Mouse (Mus musculus) neural tube, embryonic 15.5 days (tissue): Measurements from ENCODE around the gene Runx2. TPM values are rescaled to one million over a fixed set of nuclear protein-coding genes. Genes with fewer than 3 reads are reported as not detected.

ENCODE experiments used
- ATAC-seq: fragments of 200-750 bp; cut with Nextera tagmentation; 2 replicates; pipeline ENCODE4 v1.8.0; 2017; ENCODE audit warnings: mild to moderate bottlenecking, moderate TSS enrichment, moderate library complexity; ENCODE audit not compliant: low FRiP score
- H3K27ac ChIP-seq: fragments of 300-500 bp; sonication (generic); replicated peaks from 2 replicates; pipeline ENCODE4 v1.5.1; 2015; ENCODE audit warnings: mild to moderate bottlenecking, inconsistent platforms
- H3K27me3 ChIP-seq: fragments of 300-500 bp; sonication (generic); replicated peaks from 2 replicates; pipeline ENCODE4 v1.6.1; 2015; ENCODE audit warnings: inconsistent platforms
- H3K36me3 ChIP-seq: fragments of 300-500 bp; sonication (generic); 2 replicates; pipeline ENCODE4 v1.6.1; 2015; ENCODE audit warnings: inconsistent platforms
- H3K4me1 ChIP-seq: fragments of 300-500 bp; sonication (generic); 2 replicates; pipeline ENCODE4 v1.6.1; 2015; ENCODE audit warnings: inconsistent platforms
- H3K4me2 ChIP-seq: fragments of 300-500 bp; sonication (generic); 2 replicates; pipeline ENCODE4 v1.6.1; 2015; ENCODE audit warnings: inconsistent platforms, mild to moderate bottlenecking, moderate library complexity
- H3K4me3 ChIP-seq: fragments of 300-500 bp; sonication (generic); replicated peaks from 2 replicates; pipeline ENCODE4 v1.5.1; 2015; ENCODE audit warnings: mild to moderate bottlenecking, inconsistent platforms
- H3K9ac ChIP-seq: fragments of 300-500 bp; sonication (generic); replicated peaks from 2 replicates; pipeline ENCODE4 v1.6.1; 2015; ENCODE audit warnings: mild to moderate bottlenecking, inconsistent platforms
- H3K9me3 ChIP-seq: fragments of 300-500 bp; sonication (generic); replicated peaks from 2 replicates; pipeline ENCODE4 v1.6.1; 2016; ENCODE audit warnings: inconsistent platforms
- WGBS: fragments of 180-500 bp; shearing (Covaris S2); methylation state at CpG from one replicate; pipeline ENCODE4 v1.1.7; 2015; ENCODE audit warnings: mixed read lengths; 5-methylcytosine and 5-hydroxymethylcytosine counted together
- polyA plus RNA-seq: library from polyadenylated mRNA; unstranded; fragments of >200 nt; fragmentation: Nextera tagmentation; extraction: Ambion mirVana; gene quantifications from 2 replicates; pipeline ENCODE4 v1.2.1, GENCODE M21; 2015

Runx2 gene
- polyA plus RNA-seq, 1 experiment from 2014 or later, result 0.68 TPM

DNA sequence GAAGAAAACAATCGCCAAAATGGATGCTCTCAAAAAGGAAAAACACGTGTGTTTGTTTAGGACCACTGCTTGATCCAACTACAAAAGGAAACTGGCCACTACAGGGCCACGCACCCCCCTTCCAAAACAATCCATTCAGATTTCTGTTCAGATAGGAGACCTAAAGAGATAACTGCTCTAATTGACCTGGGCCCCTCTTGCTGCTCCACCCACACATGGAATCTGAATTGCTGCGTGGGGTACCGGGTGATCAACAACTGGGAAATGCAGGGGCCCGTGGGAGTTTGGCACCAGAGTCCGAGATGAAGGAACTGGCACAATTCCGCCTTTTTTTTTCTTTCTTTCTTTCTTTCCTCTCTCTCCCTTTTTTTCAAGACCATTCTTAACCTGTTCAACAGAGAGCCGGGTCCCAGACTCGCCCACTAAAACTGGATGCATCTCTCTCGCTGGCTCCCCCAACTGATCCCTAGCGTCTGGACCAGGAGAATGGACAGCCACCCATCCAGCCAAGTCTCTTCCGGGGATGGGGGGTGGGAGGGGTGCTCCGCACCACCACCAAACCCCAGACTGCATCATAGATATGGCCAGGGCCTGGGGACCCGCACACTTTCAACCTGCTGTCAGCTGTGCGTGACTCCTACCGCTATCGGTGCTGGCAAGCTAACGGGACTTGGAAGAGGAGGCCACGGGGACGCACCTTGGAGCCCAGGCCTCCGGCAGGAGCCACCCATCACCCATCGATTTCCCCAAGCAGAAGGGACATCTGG, 80.9 kb downstream of the Runx2 start:
- Histone ChIP-seq H3K27ac (no peak overlapping the region), H3K4me3 (peak overlapping the region; percentile 76), H3K36me3 (no peaks in the 10 kb centered on the region), H3K9me3 (no peaks in the 10 kb centered on the region), H3K4me2 (peak overlapping the region; percentile 96), H3K9ac (peak overlapping the region; percentile 69; the same call in 1 of the 2 replicates), H3K4me1 (peaks cover 43% of the 10 kb centered on the region), H3K27me3 (peaks cover 56% of the 10 kb centered on the region)
- 4% methylated on average over 23 of the region's 23 CpGs for WGBS
- no peak for ATAC-seq

DNA sequence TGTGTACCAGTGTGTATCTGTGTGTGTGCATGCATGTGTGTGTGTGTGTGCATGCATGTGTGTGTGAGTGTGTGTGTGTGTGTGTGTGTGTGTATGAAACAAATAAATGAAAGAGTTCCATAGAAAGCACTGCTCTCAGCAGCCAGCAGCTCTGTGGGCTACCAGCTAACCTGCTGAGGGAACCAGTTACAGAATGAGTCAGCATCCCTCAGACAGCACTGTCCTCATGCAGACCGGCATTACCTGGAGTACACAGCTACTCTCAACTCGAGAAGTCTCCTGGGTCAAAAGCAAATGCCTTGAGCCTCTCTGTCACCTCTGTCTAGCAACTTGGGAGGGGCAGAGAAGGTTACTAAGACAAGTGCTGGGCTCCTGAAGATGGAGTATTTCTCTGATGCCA, 86.1 kb downstream of the Runx2 start:
- Histone ChIP-seq H3K27ac (no peak overlapping the region), H3K9me3 (no peaks in the 10 kb centered on the region), H3K36me3 (no peaks in the 10 kb centered on the region), H3K27me3 (peaks cover 31% of the 10 kb centered on the region), H3K9ac (no peak overlapping the region), H3K4me1 (no peaks in the 10 kb centered on the region), H3K4me3 (no peak overlapping the region), H3K4me2 (no peak overlapping the region)
- WGBS, result 35% methylated on average over 2 of the region's 2 CpGs
- ATAC-seq, result no peak

- ATAC-seq, result no peak
- H3K9ac ChIP-seq, result no peak overlapping the region
- no peaks in the 10 kb centered on the region for H3K36me3 ChIP-seq
- H3K9me3 ChIP-seq, result no peaks in the 10 kb centered on the region
- H3K4me1 ChIP-seq, result no peaks in the 10 kb centered on the region
- peaks cover 28% of the 10 kb centered on the region for H3K27me3 ChIP-seq
- no peak overlapping the region for H3K4me2 ChIP-seq
- H3K4me3 ChIP-seq, result no peak overlapping the region
- H3K27ac ChIP-seq, result no peak overlapping the region
Measured at GRCm38 (mm10) chr17:44727675-44728074, 86.9 kb downstream of the Runx2 start.

- H3K4me1 ChIP-seq, result no peaks in the 10 kb centered on the region
- H3K4me2 ChIP-seq, result no peak overlapping the region
- WGBS, result 91% methylated on average over 16 of the region's 16 CpGs
- peaks cover 16% of the 10 kb centered on the region for H3K27me3 ChIP-seq
- no peaks in the 10 kb centered on the region for H3K9me3 ChIP-seq
- no peak overlapping the region for H3K27ac ChIP-seq
- H3K36me3 ChIP-seq, result no peaks in the 10 kb centered on the region
- no peak overlapping the region for H3K4me3 ChIP-seq
- no peak for ATAC-seq
- no peak overlapping the region for H3K9ac ChIP-seq
Measured at GRCm38 (mm10) chr17:44724805-44725480, 89.7 kb downstream of the Runx2 start.

- Histone ChIP-seq H3K9me3 (no peaks in the 10 kb centered on the region), H3K4me2 (no peak overlapping the region), H3K36me3 (no peaks in the 10 kb centered on the region), H3K4me3 (no peak overlapping the region), H3K27me3 (peaks cover 13% of the 10 kb centered on the region), H3K4me1 (no peaks in the 10 kb centered on the region), H3K27ac (no peak overlapping the region), H3K9ac (no peak overlapping the region)
- 91% methylated on average over 11 of the region's 11 CpGs for WGBS
- ATAC-seq, result no peak
Measured at GRCm38 (mm10) chr17:44724255-44724654, 90.3 kb downstream of the Runx2 start.

GRCm38 (mm10) chr17:44722103-44722792, 92.3 kb downstream of the Runx2 start:
- Histone ChIP-seq H3K27me3 (0 out of 2 replicates have a peak, but pooled peaks cover 2% of the 10 kb centered on the region), H3K9me3 (no peaks in the 10 kb centered on the region), H3K4me2 (no peak overlapping the region), H3K9ac (no peak overlapping the region), H3K4me3 (no peak overlapping the region), H3K27ac (no peak overlapping the region), H3K4me1 (peaks cover 7% of the 10 kb centered on the region), H3K36me3 (no peaks in the 10 kb centered on the region)
- WGBS, result 73% methylated on average over 8 of the region's 8 CpGs
- ATAC-seq, result no peak

DNA sequence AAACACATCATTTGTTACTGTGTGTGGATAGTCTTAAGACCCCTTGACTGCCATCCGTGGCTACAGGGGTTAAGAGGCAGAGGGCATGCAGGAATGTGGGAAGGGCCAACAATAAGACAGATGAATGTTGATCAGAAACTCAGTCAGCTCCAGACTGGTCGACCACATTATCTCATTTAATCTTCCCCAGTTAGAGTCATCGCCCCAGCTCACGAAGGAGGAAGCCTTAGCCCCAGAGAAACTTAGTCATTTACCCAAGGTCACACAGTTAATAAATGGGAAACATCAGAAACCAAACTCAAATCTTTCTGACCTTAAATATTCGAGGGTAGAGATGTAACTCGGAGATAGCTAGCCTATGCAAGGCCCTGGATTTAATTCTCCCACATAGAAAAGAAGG, 96.0 kb downstream of the Runx2 start:
- H3K9me3 ChIP-seq, result no peaks in the 10 kb centered on the region
- no peaks in the 10 kb centered on the region for H3K27me3 ChIP-seq
- WGBS, result 78% methylated on average over 6 of the region's 6 CpGs
- H3K27ac ChIP-seq, result no peak overlapping the region
- no peak overlapping the region for H3K9ac ChIP-seq
- H3K4me3 ChIP-seq, result no peak overlapping the region
- H3K36me3 ChIP-seq, result no peaks in the 10 kb centered on the region
- ATAC-seq, result no peak
- no peak overlapping the region for H3K4me2 ChIP-seq
- H3K4me1 ChIP-seq, result peaks cover 7% of the 10 kb centered on the region

- Histone ChIP-seq H3K27ac (no peak overlapping the region), H3K27me3 (no peaks in the 10 kb centered on the region), H3K4me3 (no peak overlapping the region), H3K9ac (no peak overlapping the region), H3K36me3 (no peaks in the 10 kb centered on the region), H3K9me3 (no peaks in the 10 kb centered on the region), H3K4me2 (no peak overlapping the region), H3K4me1 (peaks cover 7% of the 10 kb centered on the region)
- 34% methylated on average over 6 of the region's 6 CpGs for WGBS
- ATAC-seq, result no peak; the same call in 1 of the 2 replicates
Measured at GRCm38 (mm10) chr17:44718036-44718435, 96.6 kb downstream of the Runx2 start.

GRCm38 (mm10) chr17:44714116-44714515, 100.5 kb downstream of the Runx2 start:
- Histone ChIP-seq H3K36me3 (no peaks in the 10 kb centered on the region), H3K9me3 (no peaks in the 10 kb centered on the region), H3K27me3 (no peaks in the 10 kb centered on the region), H3K4me3 (no peak overlapping the region), H3K27ac (no peak overlapping the region), H3K9ac (no peak overlapping the region), H3K4me1 (peaks cover 12% of the 10 kb centered on the region), H3K4me2 (no peak overlapping the region)
- ATAC-seq, result no peak
- WGBS, result 90% methylated on average over 4 of the region's 4 CpGs

DNA sequence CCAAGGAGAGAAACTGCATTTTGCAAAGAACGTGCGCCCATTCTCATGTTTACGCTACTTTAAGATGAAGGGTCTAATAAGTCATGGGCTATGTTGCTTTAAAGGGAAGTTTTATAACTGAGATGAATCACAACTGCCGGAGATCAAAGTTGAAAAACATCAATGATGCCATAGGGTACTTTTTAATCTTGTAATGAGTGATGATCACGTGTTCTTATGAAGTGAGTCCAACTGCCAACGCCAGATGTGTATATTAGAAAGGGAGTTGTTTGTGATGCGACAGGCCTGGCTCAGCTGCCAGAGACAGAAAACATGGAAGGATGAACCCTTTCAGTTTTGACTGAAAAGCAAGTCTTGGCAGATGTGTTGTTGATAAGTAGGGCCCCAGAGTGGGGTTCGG, 101.2 kb downstream of the Runx2 start:
- 89% methylated on average over 8 of the region's 8 CpGs for WGBS
- H3K9ac ChIP-seq, result no peak overlapping the region
- no peak for ATAC-seq
- no peak overlapping the region for H3K4me3 ChIP-seq
- no peaks in the 10 kb centered on the region for H3K36me3 ChIP-seq
- no peaks in the 10 kb centered on the region for H3K27me3 ChIP-seq
- peaks cover 12% of the 10 kb centered on the region for H3K4me1 ChIP-seq
- no peak overlapping the region for H3K27ac ChIP-seq
- no peaks in the 10 kb centered on the region for H3K9me3 ChIP-seq
- H3K4me2 ChIP-seq, result no peak overlapping the region

GRCm38 (mm10) chr17:44709516-44710252, 104.9 kb downstream of the Runx2 start:
- no peak overlapping the region for H3K4me3 ChIP-seq
- ATAC-seq, result 0 out of 2 replicates have a peak, but pooled peaks have one; percentile 35

More at GRCm38 (mm10) chr17:44709516-44710252, 104.9 kb downstream of the Runx2 start:
- Histone ChIP-seq H3K9ac (no peak overlapping the region), H3K9me3 (no peaks in the 10 kb centered on the region), H3K4me1 (peaks cover 5% of the 10 kb centered on the region), H3K27me3 (no peaks in the 10 kb centered on the region), H3K27ac (no peak overlapping the region), H3K4me2 (no peak overlapping the region), H3K36me3 (no peaks in the 10 kb centered on the region)
- WGBS, result 26% methylated on average over 11 of the region's 11 CpGs
